Mouse (Mus musculus) left cerebral cortex, adult 18-20 months (tissue): ENCODE data around the gene Tnk2. TPM values are rescaled to one million over a fixed set of nuclear protein-coding genes. Genes with fewer than 3 reads are reported as not detected.

Experiments used
- DNase-seq, 2 experiments: peaks; one replicate each; pipeline ENCODE4 v3.0.0; 2021 to 2022; ENCODE audit warnings: low spot score in 2 of 2, mixed read lengths in 1 of 2
- total RNA-seq, 2 experiments: library from RNA; stranded (reverse); gene quantifications; 2 replicates each; pipeline ENCODE4 v1.2.3; 2021

The Tnk2 gene
- total RNA-seq, 2 experiments from 2014 or later: 245 to 253 TPM

DNA sequence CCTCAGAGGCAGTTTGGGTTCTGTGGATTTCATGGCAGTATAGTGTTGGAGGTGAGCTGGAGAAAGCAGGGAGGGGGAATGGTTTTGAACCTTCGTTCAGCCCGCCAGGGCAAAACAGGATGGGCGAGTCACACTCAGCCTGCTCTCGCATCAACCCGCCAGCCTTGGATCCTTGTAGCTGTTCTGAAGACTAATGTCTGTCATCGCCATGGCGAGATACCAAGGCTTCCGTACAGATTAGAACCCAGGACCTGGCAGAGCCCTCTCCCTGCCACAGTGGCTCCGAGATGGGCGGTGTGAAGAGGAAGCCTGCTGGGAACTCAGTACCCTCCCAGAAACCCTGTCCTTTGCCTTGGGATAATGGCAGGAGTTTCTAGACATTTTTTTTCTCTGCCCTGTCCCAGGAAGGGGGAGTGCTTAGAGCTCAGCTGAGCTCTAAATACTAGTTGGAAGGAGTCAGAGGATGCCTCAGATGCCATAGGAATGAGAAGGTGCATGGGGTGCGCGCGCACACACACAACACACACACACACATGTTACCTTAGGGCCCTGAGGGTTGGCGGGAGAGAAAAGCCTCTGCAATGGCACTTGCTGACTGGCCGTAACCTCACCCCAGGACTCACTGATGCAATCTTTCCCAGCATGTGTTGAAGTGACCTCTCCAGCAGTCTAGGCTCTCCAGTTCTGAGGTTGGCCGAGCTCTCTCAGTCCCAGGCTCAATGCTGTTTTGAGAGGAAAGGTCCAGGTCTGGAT is 14.0 kb downstream of the Tnk2 start:
- no peak for DNase-seq

DNA sequence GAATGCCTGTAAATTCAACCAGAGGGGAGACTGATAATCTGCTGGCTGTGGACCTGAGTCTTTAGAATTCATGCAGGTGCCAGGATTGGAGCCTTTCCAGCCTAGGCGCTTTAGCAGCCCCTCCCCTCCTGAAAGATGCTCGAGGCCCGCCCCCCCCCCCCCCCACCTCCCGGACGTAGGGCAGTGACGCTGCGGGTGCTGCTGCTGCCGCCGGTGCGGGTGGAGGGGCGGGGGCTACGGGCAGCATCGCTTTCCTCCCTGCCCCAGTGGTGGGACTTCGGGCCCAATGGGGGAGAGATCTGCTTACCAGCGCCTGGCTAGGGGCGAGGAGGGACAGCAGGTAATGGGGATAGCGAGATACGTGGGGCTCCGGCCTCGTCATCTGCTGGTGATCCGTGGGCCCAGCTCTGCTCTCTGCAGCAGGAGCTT is 15.1 kb downstream of the Tnk2 start:
- peak; percentile 44 to 62 for DNase-seq

DNA sequence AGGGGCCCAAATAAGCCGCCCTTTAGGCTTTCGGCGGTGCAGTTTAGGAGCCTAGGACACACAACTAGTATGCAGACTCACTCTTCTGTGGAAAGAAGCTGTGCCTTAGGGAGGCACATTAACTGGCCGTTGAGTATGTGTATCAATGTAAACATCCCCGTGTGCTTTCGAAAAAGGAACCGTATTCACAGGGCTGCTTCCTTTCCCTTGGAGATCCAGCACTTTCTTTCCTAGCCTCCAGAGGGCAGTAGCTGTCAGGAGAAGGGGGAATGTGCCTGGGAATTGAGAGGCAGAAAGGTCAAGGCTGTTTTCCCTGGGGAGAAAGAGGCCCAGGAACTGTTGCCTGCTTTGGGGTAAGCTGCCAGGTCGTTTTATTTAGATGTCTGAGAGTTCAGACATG is 15.7 kb downstream of the Tnk2 start:
- DNase-seq: peak; percentile 66 to 74

DNA sequence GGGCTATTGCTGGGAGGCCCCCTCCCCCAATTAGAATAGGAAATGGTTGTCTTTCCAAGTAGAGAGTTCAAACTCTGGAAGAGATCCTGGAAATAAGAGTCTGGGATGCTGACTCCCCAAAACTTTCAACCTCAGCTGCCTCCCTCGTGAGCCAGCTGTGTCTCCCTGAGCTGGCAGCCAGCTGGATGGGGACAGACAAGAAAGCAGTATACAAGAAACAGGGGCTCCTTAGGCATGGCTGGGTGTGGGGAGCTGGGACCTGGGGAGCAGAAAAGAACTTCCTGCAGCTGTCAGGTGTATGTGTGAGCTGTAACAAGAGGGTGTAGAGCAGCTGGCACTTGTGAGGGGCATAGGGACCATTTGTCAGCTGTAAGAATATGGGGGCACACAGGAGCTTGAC is 16.4 kb downstream of the Tnk2 start:
- DNase-seq: no peak

DNA sequence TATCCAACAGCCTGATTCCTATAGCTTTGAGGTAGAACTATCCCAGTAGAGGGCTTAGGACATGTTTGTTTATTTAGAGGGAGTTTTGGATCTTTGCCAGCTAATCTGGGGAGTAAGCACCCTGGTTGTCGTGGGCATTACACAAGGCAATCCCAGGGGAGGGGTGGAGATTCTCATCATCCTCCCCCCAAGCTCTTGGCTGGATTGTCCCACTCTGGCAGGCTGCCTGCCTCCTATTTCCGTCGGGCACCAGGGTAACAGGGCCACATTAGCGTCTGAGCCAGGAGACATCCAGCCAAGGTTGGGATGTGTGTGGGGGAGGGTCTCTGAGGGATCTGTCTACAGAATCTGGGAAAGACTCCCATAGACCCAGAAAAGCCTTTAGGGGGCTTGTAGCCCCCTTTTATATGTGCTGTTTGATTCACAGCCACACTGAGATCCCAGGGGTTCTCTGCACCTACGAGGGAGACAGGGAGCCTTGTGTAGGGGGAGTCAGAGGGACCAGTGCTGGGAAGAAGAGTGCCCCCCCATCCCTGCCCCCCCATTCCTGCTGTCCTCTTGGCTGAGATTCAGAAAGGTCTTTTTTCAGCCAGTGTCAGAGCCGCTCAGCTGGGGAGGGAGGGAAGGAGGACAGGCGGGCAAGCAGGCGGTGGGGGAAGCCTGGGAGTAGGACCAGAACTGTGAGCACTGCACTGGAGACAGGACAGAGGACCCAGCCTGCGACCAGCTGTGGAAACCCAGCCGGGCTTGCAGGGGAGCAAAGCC is 17.1 kb downstream of the Tnk2 start:
- DNase-seq: peak in 1 of 2 experiments; percentile 58

DNA sequence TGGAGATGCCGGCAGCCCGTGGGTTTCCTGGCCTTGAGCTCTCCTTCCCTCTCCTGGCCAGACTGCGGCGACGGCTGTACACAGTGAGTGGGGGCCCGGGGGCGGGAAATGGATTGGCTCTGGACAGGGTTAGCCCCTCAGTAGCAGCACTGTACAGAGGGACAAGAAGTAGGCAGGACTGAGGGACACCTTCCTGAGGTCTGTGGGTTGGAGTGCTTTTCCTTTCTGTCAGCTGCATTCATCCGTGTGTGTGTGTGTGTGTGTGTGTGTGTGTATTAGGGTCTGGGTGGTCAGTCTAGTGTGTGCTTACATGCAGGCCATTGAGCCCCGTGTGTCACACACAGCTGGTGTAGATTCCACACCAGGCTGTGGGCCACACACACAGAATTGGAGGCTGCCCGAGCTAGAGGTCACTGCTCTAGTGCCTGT is 17.8 kb downstream of the Tnk2 start:
- no peak for DNase-seq

DNA sequence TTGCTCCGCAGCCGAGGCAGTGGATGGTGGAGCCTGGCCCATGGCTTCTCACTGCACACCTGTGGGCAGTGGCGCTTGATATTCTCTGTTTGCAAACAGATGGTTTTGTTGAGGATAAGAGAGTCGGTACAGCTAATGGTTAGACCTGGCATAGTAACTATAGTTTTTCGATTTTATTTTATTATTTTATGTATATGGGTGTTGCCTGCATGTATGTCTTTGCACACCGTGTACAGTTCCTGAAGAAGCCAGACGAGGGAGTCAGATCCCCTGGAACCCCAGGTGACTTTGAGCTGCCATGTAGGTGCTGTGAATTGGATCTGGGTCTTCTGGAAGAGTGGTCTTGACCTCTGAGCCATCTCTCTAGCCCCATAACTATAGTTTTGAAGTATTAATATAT is 18.7 kb downstream of the Tnk2 start:
- no peak for DNase-seq

DNA sequence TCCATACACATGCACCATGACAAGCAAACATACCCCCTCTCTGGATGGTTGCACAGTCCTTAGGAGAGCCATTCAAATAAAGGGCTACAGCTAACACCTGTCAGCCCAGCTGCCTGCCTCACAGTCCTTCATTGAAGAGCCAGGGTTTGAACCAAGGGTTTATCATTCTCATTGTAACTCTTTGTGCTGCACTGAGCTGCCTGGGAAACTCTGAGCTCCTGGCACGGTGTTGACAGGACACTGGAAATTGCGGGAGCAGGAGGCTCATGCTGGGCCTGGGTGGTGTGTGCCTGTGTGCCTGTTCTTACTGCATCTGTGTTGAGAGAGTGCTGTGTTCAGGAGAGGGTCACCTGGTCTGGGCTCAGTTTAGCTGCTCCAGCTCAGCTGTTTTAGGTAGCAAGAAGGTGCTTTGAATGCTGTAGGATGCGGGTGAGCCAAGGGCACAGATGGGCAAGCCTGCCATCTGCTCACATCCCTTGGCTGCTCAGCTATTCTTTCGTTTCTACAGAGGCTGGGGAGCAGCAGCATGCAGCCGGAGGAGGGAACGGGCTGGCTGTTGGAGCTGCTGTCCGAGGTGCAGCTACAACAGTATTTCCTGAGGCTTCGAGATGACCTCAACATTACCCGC is 19.7 kb downstream of the Tnk2 start:
- DNase-seq: no peak

DNA sequence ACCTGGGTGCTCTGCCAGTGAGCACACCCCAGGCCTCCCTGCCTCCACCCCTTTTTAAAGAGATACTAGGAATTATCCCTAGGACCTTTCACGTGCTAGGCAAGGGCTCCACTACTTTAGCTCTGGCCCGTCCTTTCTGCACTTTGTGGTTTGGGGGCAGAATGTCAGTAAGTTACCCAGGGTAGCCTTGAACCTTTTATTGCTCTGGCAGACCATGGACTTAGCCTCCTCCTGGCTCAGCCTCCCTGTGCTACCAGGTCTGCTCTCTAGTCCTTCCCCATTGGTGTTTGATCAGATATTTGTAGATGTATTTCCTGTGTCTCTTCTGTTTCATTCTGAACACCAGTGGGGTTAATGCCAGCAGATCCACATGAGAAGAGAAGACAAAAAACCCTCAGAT is 20.5 kb downstream of the Tnk2 start:
- DNase-seq: no peak

DNA sequence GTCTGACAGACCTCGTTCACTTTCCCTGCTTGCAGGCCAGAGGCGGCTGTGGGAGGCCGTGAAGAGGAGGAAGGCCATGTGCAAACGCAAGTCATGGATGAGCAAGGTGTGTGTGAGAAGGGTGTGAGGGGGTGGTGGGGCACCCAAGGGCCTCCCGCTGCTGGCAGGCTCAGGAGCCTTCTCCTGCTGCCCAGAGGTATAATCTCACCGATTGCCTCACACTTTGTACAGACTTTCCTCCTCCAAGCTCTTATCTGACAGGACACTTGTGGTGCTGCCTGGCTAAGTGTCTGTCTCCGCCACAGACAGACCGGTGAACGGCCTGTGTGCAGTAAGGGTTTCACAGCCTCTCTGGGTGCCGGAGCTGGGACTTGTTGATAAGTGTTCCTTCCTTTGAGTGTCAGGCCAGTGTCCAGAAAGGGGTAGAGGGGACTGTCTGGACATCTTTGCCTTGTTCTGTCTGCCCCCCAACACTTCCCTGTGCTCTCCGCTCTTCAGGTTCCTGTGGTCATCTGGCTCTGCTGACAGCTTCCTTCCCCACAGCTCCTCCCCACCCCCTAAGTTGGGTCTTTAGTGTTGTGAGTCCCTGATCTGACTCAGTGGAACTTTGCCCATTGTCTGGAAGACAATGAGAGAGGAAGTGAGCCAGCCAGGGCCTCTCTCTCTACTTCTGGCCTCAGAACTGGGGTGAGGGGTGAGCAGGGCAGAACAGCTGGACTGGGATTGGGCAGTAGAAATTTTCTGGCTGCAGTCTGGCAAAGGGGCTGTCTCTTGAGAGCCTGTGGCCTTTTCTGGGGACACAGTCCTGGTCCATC is 22.4 kb downstream of the Tnk2 start:
- DNase-seq: no peak

DNA sequence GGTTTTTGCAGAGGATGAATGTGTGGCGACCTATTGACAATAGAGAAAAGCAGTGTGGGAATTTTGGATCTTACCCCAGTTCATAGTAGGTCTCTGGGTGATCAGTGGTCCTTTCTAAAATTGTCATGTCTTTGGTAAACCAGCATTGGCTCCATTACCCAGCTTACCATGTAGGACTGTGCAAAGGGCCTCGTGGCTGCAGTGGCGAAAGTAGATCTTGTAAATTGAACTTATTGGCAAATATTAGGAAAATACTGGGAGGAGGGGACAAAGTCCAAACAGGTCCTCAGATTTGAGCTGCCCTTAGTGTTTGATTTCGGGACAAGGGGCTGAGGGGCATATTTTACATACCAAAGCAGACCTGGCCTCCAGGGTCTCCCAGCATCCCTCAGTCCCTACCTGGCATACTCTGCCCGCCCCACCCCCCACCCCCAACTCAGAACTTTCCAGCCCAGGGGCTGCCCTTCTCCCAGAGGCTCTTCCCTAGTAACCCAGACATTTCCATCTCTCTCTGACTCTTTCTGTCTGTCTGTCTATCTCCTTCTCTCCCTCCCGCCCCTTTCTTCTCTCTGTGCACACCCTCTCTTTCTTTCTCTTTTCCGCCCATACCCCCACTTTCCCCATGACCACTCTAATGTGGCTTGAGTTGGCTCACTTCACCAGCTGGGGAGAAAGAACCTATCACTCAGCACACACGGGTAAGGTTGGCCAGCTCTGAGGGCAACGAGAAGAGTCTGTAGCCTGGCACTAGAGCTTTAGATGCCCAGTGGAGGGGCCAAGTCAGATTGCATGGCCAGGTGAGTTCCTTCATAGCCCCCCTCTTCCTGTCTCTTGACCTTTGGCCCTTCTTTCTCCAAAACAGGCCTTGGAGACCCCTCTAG is 23.2 kb downstream of the Tnk2 start:
- no peak for DNase-seq

DNA sequence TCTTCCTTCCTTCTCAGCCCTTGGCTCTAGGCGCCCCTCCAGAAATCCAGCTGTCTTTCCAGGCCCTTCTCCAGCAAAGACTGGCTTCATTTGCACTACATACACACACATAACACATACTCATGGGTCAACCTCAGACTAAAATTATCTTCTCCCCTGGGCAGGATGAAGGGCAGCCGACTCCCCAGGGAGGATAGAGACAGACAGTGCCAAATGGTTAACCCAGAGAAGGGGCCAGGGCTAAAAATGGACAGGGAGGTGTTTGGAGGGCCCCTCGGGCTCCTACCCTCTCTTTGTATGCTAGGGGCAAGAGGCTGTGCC is 23.8 kb downstream of the Tnk2 start:
- no peak for DNase-seq

DNA sequence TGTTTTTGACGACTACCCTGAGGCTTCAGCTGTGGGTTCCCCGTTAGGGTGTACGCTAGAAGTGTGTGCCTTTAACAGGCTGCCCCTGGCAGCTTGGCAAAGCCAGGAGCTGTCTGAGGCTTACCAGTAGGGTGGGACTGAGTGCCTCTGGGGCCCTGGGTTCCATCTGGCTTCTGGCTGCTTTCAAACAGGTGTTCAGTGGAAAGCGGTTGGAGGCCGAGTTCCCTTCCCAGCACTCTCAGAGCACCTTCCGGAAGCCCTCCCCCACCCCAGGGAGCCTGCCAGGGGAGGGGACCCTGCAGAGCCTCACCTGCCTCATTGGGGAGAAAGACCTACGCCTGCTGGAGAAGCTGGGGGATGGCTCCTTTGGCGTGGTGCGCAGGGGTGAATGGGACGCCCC is 24.4 kb downstream of the Tnk2 start:
- no peak for DNase-seq

DNA sequence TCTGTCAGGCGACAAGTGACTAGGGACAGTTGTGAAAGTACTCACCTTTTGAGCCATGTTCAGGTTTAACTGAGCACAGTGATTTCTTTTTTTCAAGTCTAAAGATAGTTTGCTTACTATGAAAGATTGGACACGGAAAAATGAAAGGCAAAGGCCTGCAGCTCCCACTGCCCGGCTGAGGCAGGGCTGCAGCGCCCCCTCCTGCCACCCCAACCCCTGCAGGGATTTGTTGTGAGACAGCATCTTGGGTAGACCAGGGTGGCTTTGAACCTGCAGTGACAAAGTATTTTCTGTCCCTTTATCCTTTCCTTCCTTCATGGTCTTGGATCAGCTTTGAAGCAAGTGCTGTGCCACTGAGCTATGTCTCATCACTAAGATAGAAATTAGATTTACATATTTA is 24.8 kb downstream of the Tnk2 start:
- DNase-seq: no peak

DNA sequence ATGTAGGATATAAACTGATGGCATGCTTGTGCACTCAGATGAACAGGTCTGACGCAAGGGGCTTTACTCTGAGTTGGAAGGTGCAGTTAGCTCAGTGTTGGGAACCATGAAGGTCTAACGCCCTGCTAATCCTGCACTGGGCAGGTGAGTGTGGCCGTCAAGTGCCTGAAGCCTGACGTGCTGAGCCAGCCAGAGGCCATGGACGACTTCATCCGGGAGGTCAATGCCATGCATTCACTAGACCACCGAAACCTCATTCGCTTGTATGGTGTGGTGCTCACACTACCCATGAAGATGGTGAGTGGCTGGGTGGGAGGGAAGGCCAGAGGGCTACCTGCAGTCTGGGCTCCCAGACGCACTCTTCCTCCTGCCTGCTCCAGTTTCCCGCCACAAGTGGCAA is 25.6 kb downstream of the Tnk2 start:
- DNase-seq: no peak

DNA sequence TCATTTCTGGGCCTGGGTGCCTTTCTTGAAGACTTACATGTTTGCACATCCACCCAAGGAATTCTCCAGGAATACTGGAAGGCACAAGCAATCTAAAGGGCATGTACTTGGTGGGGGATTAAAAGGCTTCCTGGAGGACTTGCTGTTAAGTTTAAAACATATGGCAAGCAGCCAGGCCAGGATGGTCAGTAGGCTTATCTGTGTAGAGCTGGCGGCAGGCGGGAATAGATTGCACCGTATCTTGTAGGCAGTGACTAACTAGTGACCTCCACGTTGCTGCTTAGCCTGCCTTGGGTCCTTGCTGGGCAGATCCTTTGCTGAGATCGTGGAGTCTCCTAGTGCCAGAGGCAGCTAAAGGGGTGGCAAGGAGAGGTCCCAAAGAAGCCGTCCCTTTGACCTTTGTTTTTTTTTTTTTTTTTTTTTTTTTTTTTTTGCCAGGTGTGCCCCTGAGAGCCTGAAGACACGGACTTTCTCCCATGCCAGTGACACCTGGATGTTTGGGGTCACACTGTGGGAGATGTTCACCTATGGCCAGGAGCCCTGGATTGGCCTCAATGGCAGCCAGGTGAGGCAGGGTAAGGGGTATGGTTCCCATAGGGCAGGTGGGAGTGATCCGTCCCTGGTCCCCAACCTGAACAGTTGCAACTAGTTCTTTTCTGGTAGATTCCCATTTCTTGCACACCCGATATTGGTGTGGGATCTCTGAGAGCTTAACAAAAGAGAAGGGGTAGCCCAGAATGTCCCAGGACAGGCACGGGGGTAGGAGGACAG is 26.9 kb downstream of the Tnk2 start:
- no peak for DNase-seq

DNA sequence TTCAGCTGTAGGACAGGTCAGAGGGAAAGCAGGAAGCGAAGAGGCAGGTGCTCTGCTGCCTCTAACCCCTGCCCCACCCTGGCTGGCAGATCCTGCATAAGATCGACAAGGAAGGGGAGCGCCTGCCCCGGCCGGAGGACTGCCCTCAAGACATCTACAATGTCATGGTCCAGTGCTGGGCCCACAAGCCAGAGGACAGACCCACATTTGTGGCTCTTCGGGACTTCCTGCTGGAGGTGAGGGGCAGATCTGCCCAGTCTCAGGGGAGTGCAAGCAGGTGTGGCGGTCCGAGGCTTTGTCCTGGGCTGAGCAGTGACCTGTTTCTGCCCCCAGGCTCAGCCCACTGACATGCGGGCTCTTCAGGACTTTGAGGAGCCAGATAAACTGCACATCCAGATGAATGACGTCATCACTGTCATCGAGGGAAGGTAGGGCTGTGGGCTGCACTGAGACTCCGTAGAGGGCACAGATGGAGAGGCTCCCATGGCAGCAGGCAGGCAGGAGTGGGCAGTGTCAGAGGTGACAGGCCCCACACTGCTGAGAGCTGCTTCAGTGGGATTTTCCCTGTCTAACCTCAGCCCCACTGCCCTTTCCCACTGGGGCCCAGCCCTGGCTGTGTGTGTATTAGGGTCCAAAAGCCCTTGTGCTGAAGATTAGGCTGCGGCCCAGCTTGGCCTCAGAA is 27.7 kb downstream of the Tnk2 start:
- DNase-seq: no peak

DNA sequence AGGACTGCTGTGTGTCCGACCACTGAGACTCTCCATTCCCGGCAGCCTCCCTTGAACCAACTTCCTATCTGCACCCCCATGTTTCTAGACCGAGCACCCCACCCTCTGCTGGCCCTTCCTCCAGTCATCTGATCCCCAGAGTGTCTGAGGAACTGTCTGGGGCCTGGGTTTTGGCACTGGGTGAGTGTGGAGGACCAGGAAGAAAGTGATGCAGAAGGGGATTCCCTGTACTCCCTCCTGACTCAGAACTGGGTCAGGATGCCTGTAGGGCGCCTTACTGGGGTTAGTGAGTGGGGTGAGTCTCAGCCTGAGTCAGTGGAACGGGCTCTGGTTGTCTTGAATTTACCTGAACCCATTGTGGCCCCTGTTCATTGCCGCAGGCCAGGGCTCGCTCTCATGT is 28.6 kb downstream of the Tnk2 start:
- DNase-seq: no peak

DNA sequence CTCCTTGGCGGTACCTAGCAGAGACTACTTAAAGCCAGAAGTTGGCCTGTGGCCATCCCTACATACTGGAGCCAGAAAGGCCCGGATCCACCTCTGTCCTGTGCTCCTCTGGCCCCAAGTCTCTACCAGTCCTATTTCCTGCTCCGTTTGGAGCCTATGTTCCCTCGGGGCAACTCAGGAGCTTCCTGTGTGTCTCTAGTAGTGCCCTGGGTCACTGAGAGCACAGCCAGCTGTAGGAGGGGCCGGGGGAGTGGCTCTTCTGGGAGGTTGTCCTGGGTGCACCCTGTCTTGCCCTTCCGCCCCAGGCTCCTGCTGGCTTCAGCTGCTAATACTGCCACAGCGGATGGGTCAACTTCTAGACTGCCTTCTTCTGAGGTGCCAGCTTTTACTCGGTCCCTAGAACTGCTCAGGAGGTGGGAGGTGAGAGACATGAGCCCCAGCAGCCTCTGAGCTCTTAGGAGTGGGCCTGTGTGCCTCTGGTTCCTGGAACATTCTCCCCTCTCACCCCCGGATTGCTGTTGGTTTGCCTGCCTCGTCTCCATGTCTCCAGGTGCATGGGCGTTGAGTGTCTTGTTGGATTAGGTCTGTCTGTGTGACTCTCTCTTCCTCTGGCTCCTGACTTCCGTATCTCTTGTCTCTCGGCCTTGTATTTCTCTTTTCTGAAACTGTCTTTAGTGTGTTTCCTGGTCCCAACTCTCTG is 29.3 kb downstream of the Tnk2 start:
- DNase-seq: no peak
